Mouse (Mus musculus) CD8-positive naive resting alpha-beta T cell, adult 57 days (primary cell): Measurements from ENCODE around the gene Olfr437. TPM values are rescaled to one million over a fixed set of nuclear protein-coding genes. Genes with fewer than 3 reads are reported as not detected.

ENCODE experiments used
- total RNA-seq: library from RNA; stranded (reverse); gene quantifications from one replicate; pipeline ENCODE4 v1.2.4, GENCODE M21; 2023

The Olfr437 gene
- not detected for total RNA-seq

GRCm38 (mm10) chr6:43162982-43163381 lies at the start of gene Olfr437:
Gene Olfr437 (plus strand): TSS chr6:43163282.

GRCm38 (mm10) chr6:43146267-43146666 lies 16.8 kb upstream of the Olfr437 start, which contains the start of gene Olfr237-ps1:
Gene Olfr237-ps1 (plus strand): TSS chr6:43146567.

GRCm38 (mm10) chr6:43171840-43172239 lies 8.8 kb downstream of the Olfr437 start, which contains the start of gene Olfr13:
Gene Olfr13 (plus strand): TSS chr6:43172140.

GRCm38 (mm10) chr6:43196781-43197180 lies 33.7 kb downstream of the Olfr437 start, which contains the start of gene Olfr435:
Gene Olfr435 (plus strand): TSS chr6:43197146.

GRCm38 (mm10) chr6:43212873-43213272 lies 49.8 kb downstream of the Olfr437 start, which contains the start of gene Olfr434:
Gene Olfr434 (plus strand): TSS chr6:43213021.

Other genes with a start within 250 kb of the Olfr437 start
- gene Olfr446, start 241.9 kb upstream of the Olfr437 start, total RNA-seq: not detected
- not detected for gene Olfr444, start 214.2 kb upstream of the Olfr437 start, total RNA-seq
- gene Olfr441, start 56.9 kb upstream of the Olfr437 start, total RNA-seq: not detected
- not detected for gene Olfr237-ps1, start 16.7 kb upstream of the Olfr437 start, total RNA-seq
- not detected for gene Olfr13, start 8.9 kb downstream of the Olfr437 start, total RNA-seq
- gene Olfr435, start 33.9 kb downstream of the Olfr437 start, total RNA-seq: not detected
- gene Olfr434, start 49.7 kb downstream of the Olfr437 start, total RNA-seq: not detected
- gene Olfr47, start 68.2 kb downstream of the Olfr437 start, total RNA-seq: not detected
- 2.5 TPM for gene Arhgef5, start 102.3 kb downstream of the Olfr437 start, total RNA-seq
- gene Nobox, start 146.3 kb downstream of the Olfr437 start, total RNA-seq: not detected